Mouse (Mus musculus): Measurements from ENCODE around the gene Napa. TPM values are rescaled to one million over a fixed set of nuclear protein-coding genes. Genes with fewer than 3 reads are reported as not detected.

Napa gene
- 69.2 and 72.0 TPM in 2 replicates for total RNA-seq (2015)
- 46.2 and 57.8 TPM in 2 replicates for total RNA-seq (2017)

GRCm38 (mm10) chr7:16098021-16099017 is at the start of gene Napa:
Napa (plus strand) TSS chr7:16098458.
- ATAC-seq (replicated peaks; ENCODE audit: poor library complexity) = peak; percentile 86

- no peak for ATAC-seq (replicated peaks; ENCODE audit: poor library complexity)
These were observed 49.3 kb upstream of the Napa start for GRCm38 (mm10) chr7:16048675-16049575.

GRCm38 (mm10) chr7:16049576-16049915 is 48.7 kb upstream of the Napa start:
- ATAC-seq (replicated peaks; ENCODE audit: poor library complexity) = no peak

GRCm38 (mm10) chr7:16050600-16050999 is 47.7 kb upstream of the Napa start:
- no peak for ATAC-seq (replicated peaks; ENCODE audit: poor library complexity)

GRCm38 (mm10) chr7:16051883-16052595 is 46.2 kb upstream of the Napa start:
- peak; percentile 46 for ATAC-seq (replicated peaks; ENCODE audit: poor library complexity)

- peak; percentile 56 for ATAC-seq (replicated peaks; ENCODE audit: poor library complexity)
These were observed 45.6 kb upstream of the Napa start for GRCm38 (mm10) chr7:16052684-16053083.

- ATAC-seq (replicated peaks; ENCODE audit: poor library complexity) = peak; percentile 17
These were observed 45.2 kb upstream of the Napa start for GRCm38 (mm10) chr7:16053105-16053504.

- ATAC-seq (replicated peaks; ENCODE audit: poor library complexity) = no peak
These were observed 43.3 kb upstream of the Napa start for GRCm38 (mm10) chr7:16054966-16055365.

- no peak for ATAC-seq (replicated peaks; ENCODE audit: poor library complexity)
These were observed 42.6 kb upstream of the Napa start for GRCm38 (mm10) chr7:16055665-16056064.

- ATAC-seq (replicated peaks; ENCODE audit: poor library complexity) = no peak
These were observed 41.7 kb upstream of the Napa start for GRCm38 (mm10) chr7:16056459-16057135.

- ATAC-seq (replicated peaks; ENCODE audit: poor library complexity) = peak; percentile 10; the same call in 1 of the 2 replicates
These were observed 41.1 kb upstream of the Napa start for GRCm38 (mm10) chr7:16057136-16057534.

GRCm38 (mm10) chr7:16061219-16062098 is 36.8 kb upstream of the Napa start, which contains the start of gene Zfp541:
Zfp541 (plus strand) TSS chr7:16061814.
- no peak for ATAC-seq (replicated peaks; ENCODE audit: poor library complexity)

- no peak for ATAC-seq (replicated peaks; ENCODE audit: poor library complexity)
These were observed 36.2 kb upstream of the Napa start for GRCm38 (mm10) chr7:16062099-16062420.

GRCm38 (mm10) chr7:16063490-16063889 is 34.8 kb upstream of the Napa start:
- ATAC-seq (replicated peaks; ENCODE audit: poor library complexity) = peak; percentile 74; the same call in 1 of the 2 replicates

GRCm38 (mm10) chr7:16070846-16071245 is 27.4 kb upstream of the Napa start:
- ATAC-seq (replicated peaks; ENCODE audit: poor library complexity) = peak; percentile 94

GRCm38 (mm10) chr7:16071906-16072305 is 26.4 kb upstream of the Napa start:
- ATAC-seq (replicated peaks; ENCODE audit: poor library complexity) = no peak

- ATAC-seq (replicated peaks; ENCODE audit: poor library complexity) = no peak
These were observed 18.3 kb upstream of the Napa start for GRCm38 (mm10) chr7:16079947-16080346.

GRCm38 (mm10) chr7:16080581-16080980 is 17.7 kb upstream of the Napa start:
- no peak for ATAC-seq (replicated peaks; ENCODE audit: poor library complexity)

- no peak for ATAC-seq (replicated peaks; ENCODE audit: poor library complexity)
These were observed 14.9 kb upstream of the Napa start for GRCm38 (mm10) chr7:16083361-16083760.

All from megakaryocyte progenitor cell, adult 5-6 weeks (primary cell).